Mouse (Mus musculus): ENCODE measurements around the gene Ptafr. TPM values are rescaled to one million over a fixed set of nuclear protein-coding genes. Genes with fewer than 3 reads are reported as not detected.

Gene Ptafr
- 0.01 TPM for polyA plus RNA-seq (2012; fragmentation: generic; extraction: Trizol)
- long read RNA-seq, experiment 1 = 0 reads
- long read RNA-seq, experiment 2 = 0 reads

- Histone ChIP-seq H3K36me3 (ENCODE audit: control insufficient read depth, insufficient read depth) (no peaks in the 10 kb centered on the region), H3K27me3 (ENCODE audit: control insufficient read depth, insufficient read depth, insufficient read length) (no peaks in the 10 kb centered on the region), H3K79me3 (ENCODE audit: low read depth) (no peaks in the 10 kb centered on the region), H3K79me2 (ENCODE audit: control insufficient read depth, insufficient read depth) (no peaks in the 10 kb centered on the region), H3K4me3 (ENCODE audit: insufficient read depth, poor library complexity, severe bottlenecking) (no peak within 1 kb of the TSS), H3ac (ENCODE audit: control insufficient read depth, insufficient read length, low read depth) (no peak within 1 kb of the TSS)
- TF ChIP-seq MYOG (IDR thresholded peaks at IDR 0.05; ENCODE audit: control insufficient read depth, extremely low read depth, insufficient read length) = no peak
- TF ChIP-seq CTCF (IDR thresholded peaks at IDR 0.05; ENCODE audit: control insufficient read depth, insufficient read depth, insufficient read length) = no peak
- no peak for TF ChIP-seq FOSL1 (IDR thresholded peaks at IDR 0.05; ENCODE audit: insufficient read depth, low read length, poor library complexity, severe bottlenecking)
- no peak for TF ChIP-seq CEBPB (IDR thresholded peaks at IDR 0.05; ENCODE audit: low read depth)
- TF ChIP-seq MAX (IDR thresholded peaks at IDR 0.05) = no peak
- no peak for TF ChIP-seq MYOD1 (IDR thresholded peaks at IDR 0.05; ENCODE audit: control insufficient read depth, insufficient read length, low read depth)
- TF ChIP-seq USF1 (IDR thresholded peaks at IDR 0.05; ENCODE audit: low read depth) = no peak
Measured at GRCm38 (mm10) chr4:132563965-132564364, at the start of gene Ptafr. TSS of gene Ptafr (plus strand) at chr4:132564067.

GRCm38 (mm10) chr4:132514555-132515135, 49.2 kb upstream of the Ptafr start:
- no peak for TF ChIP-seq USF1 (IDR thresholded peaks at IDR 0.05; ENCODE audit: low read depth)
- no peak for TF ChIP-seq FOSL1 (IDR thresholded peaks at IDR 0.05; ENCODE audit: insufficient read depth, low read length, poor library complexity, severe bottlenecking)
- TF ChIP-seq CEBPB (IDR thresholded peaks at IDR 0.05; ENCODE audit: low read depth) = no peak
- no peak for TF ChIP-seq MYOD1 (IDR thresholded peaks at IDR 0.05; ENCODE audit: control insufficient read depth, insufficient read length, low read depth)
- TF ChIP-seq MYOG (IDR thresholded peaks at IDR 0.05; ENCODE audit: control insufficient read depth, extremely low read depth, insufficient read length) = no peak
- peak; percentile 13 for TF ChIP-seq MAX (IDR thresholded peaks at IDR 0.05)
- TF ChIP-seq CTCF (IDR thresholded peaks at IDR 0.05; ENCODE audit: control insufficient read depth, insufficient read depth, insufficient read length) = peak; percentile 18

GRCm38 (mm10) chr4:132515369-132516155, 48.3 kb upstream of the Ptafr start:
- TF ChIP-seq MYOD1 (IDR thresholded peaks at IDR 0.05; ENCODE audit: control insufficient read depth, insufficient read length, low read depth) = no peak
- TF ChIP-seq MAX (IDR thresholded peaks at IDR 0.05) = peak; percentile 55
- Histone ChIP-seq H3K36me3 (ENCODE audit: control insufficient read depth, insufficient read depth) (no peaks in the 10 kb centered on the region), H3K27me3 (ENCODE audit: control insufficient read depth, insufficient read depth, insufficient read length) (no peaks in the 10 kb centered on the region), H3K4me3 (ENCODE audit: insufficient read depth, poor library complexity, severe bottlenecking) (peak overlapping the region; percentile 37), H3K79me2 (ENCODE audit: control insufficient read depth, insufficient read depth) (no peaks in the 10 kb centered on the region), H3K79me3 (ENCODE audit: low read depth) (no peaks in the 10 kb centered on the region), H3ac (ENCODE audit: control insufficient read depth, insufficient read length, low read depth) (peak overlapping the region; percentile 57)

More at GRCm38 (mm10) chr4:132514555-132515135, 49.2 kb upstream of the Ptafr start:
- H3K79me3 ChIP-seq (ENCODE audit: low read depth) = no peaks in the 10 kb centered on the region
- H3K36me3 ChIP-seq (ENCODE audit: control insufficient read depth, insufficient read depth) = no peaks in the 10 kb centered on the region
- peaks cover 6% of the 10 kb centered on the region for H3K79me2 ChIP-seq (ENCODE audit: control insufficient read depth, insufficient read depth)
- H3K27me3 ChIP-seq (ENCODE audit: control insufficient read depth, insufficient read depth, insufficient read length) = no peaks in the 10 kb centered on the region
- peak overlapping the region; percentile 37 for H3K4me3 ChIP-seq (ENCODE audit: insufficient read depth, poor library complexity, severe bottlenecking)
- peak overlapping the region; percentile 41 for H3ac ChIP-seq (ENCODE audit: control insufficient read depth, insufficient read length, low read depth)

GRCm38 (mm10) chr4:132518066-132518465, 45.8 kb upstream of the Ptafr start:
- H3K79me2 ChIP-seq (ENCODE audit: control insufficient read depth, insufficient read depth) = no peaks in the 10 kb centered on the region
- H3K36me3 ChIP-seq (ENCODE audit: control insufficient read depth, insufficient read depth) = no peaks in the 10 kb centered on the region
- H3K27me3 ChIP-seq (ENCODE audit: control insufficient read depth, insufficient read depth, insufficient read length) = no peaks in the 10 kb centered on the region
- TF ChIP-seq FOSL1 (IDR thresholded peaks at IDR 0.05; ENCODE audit: insufficient read depth, low read length, poor library complexity, severe bottlenecking) = no peak
- TF ChIP-seq MYOG (IDR thresholded peaks at IDR 0.05; ENCODE audit: control insufficient read depth, extremely low read depth, insufficient read length) = no peak
- TF ChIP-seq MAX (IDR thresholded peaks at IDR 0.05) = no peak
- no peak for TF ChIP-seq CTCF (IDR thresholded peaks at IDR 0.05; ENCODE audit: control insufficient read depth, insufficient read depth, insufficient read length)
- TF ChIP-seq USF1 (IDR thresholded peaks at IDR 0.05; ENCODE audit: low read depth) = no peak
- TF ChIP-seq MYOD1 (IDR thresholded peaks at IDR 0.05; ENCODE audit: control insufficient read depth, insufficient read length, low read depth) = no peak
- TF ChIP-seq CEBPB (IDR thresholded peaks at IDR 0.05; ENCODE audit: low read depth) = no peak
- no peaks in the 10 kb centered on the region for H3K79me3 ChIP-seq (ENCODE audit: low read depth)
- H3K4me3 ChIP-seq (ENCODE audit: insufficient read depth, poor library complexity, severe bottlenecking) = no peak overlapping the region
- no peak overlapping the region for H3ac ChIP-seq (ENCODE audit: control insufficient read depth, insufficient read length, low read depth)

GRCm38 (mm10) chr4:132519188-132519587, 44.7 kb upstream of the Ptafr start:
- H3K79me3 ChIP-seq (ENCODE audit: low read depth) = no peaks in the 10 kb centered on the region
- no peak overlapping the region for H3K4me3 ChIP-seq (ENCODE audit: insufficient read depth, poor library complexity, severe bottlenecking)
- no peaks in the 10 kb centered on the region for H3K79me2 ChIP-seq (ENCODE audit: control insufficient read depth, insufficient read depth)
- TF ChIP-seq CTCF (IDR thresholded peaks at IDR 0.05; ENCODE audit: control insufficient read depth, insufficient read depth, insufficient read length) (no peak), MAX (IDR thresholded peaks at IDR 0.05) (no peak), MYOG (IDR thresholded peaks at IDR 0.05; ENCODE audit: control insufficient read depth, extremely low read depth, insufficient read length) (no peak), CEBPB (IDR thresholded peaks at IDR 0.05; ENCODE audit: low read depth) (no peak), USF1 (IDR thresholded peaks at IDR 0.05; ENCODE audit: low read depth) (no peak), MYOD1 (IDR thresholded peaks at IDR 0.05; ENCODE audit: control insufficient read depth, insufficient read length, low read depth) (no peak), FOSL1 (IDR thresholded peaks at IDR 0.05; ENCODE audit: insufficient read depth, low read length, poor library complexity, severe bottlenecking) (no peak)
- H3K36me3 ChIP-seq (ENCODE audit: control insufficient read depth, insufficient read depth) = no peaks in the 10 kb centered on the region
- no peak overlapping the region for H3ac ChIP-seq (ENCODE audit: control insufficient read depth, insufficient read length, low read depth)
- H3K27me3 ChIP-seq (ENCODE audit: control insufficient read depth, insufficient read depth, insufficient read length) = no peaks in the 10 kb centered on the region
